Mouse (Mus musculus) kidney, postnatal 25 days (tissue): ENCODE results near the gene Olfr243.
"Not testable (repeated sequence)": the region's sequence is repeated elsewhere in the genome, so short reads cannot be mapped to it uniquely, and the experiment has no call there.

ENCODE experiments used
- DNase-seq, 2 experiments: peaks; one replicate each; pipeline ENCODE4 v3.0.0; 2021; ENCODE audit warnings: mixed read lengths in 2 of 2

Gene Olfr243

DNA sequence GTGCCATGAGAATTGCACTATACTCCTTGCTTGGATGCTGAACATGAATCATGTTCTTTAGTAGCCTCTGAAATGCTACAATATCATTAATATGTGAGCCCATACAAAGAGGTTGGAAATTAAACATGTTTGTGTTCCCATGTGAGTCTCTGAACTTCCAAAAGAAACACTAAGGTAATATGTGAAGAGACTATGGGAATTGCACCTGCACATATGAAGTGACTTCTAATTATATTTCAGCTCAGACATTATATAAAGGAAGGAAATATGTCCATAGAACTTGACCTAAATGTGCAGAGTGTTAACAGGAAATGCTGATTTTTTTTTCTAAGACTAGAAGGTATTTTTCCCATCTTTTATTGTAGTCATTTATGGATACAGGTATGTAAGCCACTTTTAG, at the start of gene Olfr243:
Gene Olfr243 (plus strand): TSS at position 301 of the 400 bp plus-strand sequence.
- no peak for DNase-seq

DNA sequence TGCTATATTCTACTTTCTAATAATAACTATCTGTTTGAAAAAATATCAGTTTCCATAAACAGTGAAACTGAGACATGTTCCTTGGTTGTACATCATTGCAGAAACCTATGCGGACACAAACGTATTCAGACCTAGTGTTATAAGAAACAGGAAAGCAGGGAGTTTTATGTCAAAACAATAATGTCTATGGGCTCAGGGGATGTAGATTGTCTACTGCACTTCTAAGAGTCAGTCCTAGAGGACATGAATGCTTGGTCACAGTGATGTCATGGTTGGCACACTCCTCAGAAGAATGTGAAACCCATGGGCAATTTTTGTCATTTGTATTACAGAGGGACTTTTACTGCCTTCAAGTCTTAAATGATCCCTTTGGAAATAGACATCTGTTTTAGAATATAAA, 43.4 kb upstream of the Olfr243 start, which contains the start of gene Olfr624:
Gene Olfr624 (minus strand): TSS at position 101 of the 400 bp plus-strand sequence.
- no peak for DNase-seq

DNA sequence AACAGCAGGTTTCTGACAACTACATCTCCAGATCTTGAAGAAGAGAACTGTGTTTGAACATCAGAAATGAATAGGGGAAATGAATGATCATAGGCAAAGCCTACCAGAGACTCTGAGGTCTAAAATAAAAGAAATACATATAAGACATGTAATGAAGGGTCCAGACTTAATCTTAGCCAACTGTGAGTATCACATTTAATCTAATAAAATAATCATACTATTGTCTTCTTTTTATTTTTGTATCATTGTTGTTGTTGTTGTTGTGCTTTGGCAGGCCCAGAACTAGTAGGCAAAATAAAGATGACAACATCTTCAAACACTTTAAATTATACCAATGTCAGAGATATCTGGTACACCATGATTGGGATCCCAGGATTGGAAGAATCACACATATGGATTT, 32.1 kb upstream of the Olfr243 start, which contains the start of gene Olfr625-ps1:
Gene Olfr625-ps1 (plus strand): TSS at position 301 of the 400 bp plus-strand sequence.
- no peak for DNase-seq

DNA sequence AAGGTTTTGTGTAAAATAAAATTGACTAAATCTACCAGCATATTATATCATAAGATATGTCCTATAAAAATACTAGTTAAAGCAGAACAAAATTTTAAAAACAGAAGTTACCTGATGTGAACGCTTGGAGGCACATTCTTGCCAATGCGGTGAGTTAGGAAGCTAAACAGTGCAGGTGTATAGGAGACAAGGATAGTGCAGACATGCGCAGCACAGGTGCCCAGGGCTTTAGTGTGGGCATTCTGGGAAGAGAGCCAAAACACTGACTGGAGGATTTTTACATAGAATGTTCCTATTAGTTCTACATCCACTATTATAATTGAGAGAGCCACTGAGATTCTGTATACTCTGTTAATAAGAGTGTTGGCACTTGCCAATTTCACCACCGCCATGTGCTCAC, 15.0 kb upstream of the Olfr243 start:
- DNase-seq: no peak

DNA sequence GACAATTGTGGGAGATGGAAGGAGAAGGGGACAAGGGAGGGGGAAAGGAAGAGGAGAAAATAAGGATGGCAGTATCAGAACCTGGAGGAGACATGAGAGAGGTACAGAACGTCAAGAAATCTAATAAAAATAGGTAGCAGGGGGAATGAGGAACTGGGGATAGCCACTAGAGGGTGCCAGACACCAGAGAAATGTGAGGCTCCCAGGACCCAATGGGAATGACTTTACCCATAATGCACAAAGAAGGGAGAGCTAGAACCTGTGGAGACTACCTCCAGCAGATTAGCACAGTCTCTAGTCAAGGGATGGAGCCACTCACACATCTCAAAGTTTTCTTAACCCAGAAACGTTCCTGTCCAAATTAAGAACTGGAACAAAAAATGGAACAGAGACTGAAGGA, 2.4 kb upstream of the Olfr243 start:
- DNase-seq: no peak

DNA sequence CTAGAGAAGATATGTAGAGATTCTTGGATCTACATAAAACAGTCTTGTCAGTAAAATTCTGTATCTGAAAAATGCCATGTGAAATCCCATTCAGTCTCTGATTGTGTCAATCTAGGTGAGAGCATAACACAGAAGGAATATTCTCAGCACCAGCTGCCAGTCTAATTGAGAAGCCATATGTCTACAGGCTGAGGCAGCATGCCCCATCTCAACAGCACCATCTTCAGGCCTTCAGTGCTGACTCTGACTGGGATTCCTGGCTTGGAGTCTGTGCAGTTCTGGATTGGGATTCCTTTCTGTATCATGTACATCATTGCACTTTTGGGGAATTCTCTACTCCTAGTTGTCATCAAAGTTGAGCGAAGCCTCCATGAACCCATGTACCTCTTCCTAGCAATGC, 1.9 kb downstream of the Olfr243 start:
- not testable (repeated sequence) for DNase-seq

DNA sequence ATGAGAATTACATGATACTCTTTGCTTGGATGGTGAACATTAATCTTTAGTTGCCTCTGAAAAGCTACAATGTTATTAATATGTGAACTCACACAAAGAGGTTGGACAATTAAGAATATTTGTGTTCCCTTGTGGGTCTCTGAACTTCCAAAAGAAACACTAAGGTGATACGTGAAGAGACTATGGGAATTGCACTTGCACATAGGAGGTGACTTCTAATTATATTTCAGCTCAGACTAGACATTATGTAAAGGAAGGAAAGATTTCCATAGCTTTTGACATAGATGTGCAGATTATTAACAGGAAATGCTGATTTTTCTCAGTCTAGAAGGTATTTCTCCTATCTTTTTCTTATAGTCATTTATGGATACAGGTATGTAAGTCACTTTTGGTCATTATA, 15.6 kb downstream of the Olfr243 start, which contains the start of gene Olfr628:
Gene Olfr628 (plus strand): TSS at position 301 of the 400 bp plus-strand sequence.
- DNase-seq: no peak

DNA sequence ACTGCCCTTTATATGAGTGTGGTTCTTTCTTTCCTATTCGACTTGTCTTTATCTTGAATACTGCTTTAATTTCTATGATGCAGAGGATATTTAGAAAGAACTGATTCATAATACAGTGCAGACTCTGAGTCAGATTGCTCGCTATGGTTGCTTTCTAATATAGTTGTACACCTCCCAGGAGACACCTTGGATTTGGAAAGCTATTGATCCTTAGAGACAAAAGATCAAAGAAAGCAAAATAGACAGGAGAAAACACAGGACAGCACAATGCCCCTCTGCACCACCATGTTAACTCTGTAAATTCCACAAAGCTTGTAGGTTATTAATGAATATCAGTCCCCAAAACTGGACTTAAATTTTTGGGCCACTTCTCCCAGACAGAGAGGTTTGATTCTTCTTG, 30.4 kb downstream of the Olfr243 start, which contains the start of gene Olfr629:
Gene Olfr629 (minus strand): TSS at position 101 of the 400 bp plus-strand sequence.
- DNase-seq: no peak

DNA sequence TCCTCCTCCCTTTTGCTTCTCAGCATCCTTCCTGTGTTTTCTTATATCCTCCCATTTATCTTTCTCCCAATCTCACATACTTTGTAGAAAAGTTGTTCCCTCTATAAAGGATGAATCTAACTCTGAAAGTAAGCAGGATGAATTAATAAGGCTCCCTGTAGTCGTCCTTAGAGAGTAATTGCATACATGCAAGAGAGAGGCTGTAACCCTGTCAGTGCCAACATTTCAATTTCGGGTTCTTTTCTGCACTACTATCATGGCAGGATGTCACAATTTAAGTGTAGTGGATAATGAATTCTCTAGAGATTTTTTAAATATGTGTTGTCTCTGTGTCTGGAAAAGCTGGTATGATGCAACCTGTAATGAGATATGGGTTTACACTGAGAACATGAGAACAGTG, 42.8 kb downstream of the Olfr243 start, which contains the start of gene Olfr630:
Gene Olfr630 (minus strand): TSS at position 101 of the 400 bp plus-strand sequence.
- no peak for DNase-seq

DNA sequence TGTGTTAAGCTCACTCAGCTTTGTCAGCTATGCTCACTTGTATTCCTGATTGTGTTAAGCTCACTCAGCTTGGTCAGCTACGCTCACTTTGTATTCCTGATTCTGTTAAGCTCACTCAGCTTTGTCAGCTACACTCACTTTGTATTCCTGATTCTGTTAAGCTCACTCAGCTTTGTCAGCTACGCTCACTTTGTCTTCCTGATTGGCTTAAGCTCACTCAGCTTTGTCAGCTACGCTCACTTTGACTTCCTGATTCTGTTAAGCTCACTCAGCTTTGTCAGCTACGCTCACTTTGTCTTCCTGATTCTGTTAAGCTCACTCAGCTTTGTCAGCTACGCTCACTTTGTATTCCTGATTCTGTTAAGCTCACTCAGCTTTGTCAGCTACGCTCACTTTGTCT, 47.7 kb downstream of the Olfr243 start:
- not testable (repeated sequence) for DNase-seq

DNA sequence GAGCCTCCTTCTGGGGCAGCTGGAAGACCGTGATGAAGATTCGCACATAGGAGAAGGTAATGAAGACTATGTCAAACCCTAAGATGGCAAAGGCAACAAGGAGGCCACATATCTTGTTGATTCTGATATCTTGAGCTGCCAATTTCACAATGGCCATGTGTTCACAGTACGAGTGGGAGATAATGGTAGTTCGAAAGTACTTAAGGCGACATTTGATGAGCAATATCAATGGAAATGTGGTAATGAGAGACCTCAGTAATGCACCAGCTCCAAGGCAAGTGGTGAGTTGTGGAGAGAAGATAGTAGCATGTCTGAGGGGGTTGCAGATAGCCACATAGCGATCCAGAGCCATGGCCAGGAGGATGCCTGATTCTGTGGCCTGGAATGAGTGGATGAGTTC, 53.2 kb downstream of the Olfr243 start:
- not testable (repeated sequence) for DNase-seq
